Mouse (Mus musculus): ENCODE results near the gene Ufsp1. TPM values are rescaled to one million over a fixed set of nuclear protein-coding genes. Genes with fewer than 3 reads are reported as not detected.
A peak's percentile ranks its signal among the peaks of the same experiment; 100 is the strongest.

Gene Ufsp1
- polyA plus RNA-seq, 1 experiment from 2014 or later = 11.9 TPM

- Histone ChIP-seq H3K4me1 (peaks cover 61% of the 10 kb centered on the region), H3K27me3 (replicated peaks) (no peaks in the 10 kb centered on the region; the same call in 1 of the 2 replicates), H3K9me3 (replicated peaks) (no peaks in the 10 kb centered on the region), H3K36me3 (peaks cover 20% of the 10 kb centered on the region), H3K4me2 (no peak overlapping the region), H3K4me3 (no peak overlapping the region), H3K27ac (no peak overlapping the region), H3K9ac (no peak overlapping the region)
- ATAC-seq = no peak
- 37% methylated on average over 8 of the region's 8 CpGs for WGBS (ENCODE audit: insufficient replicate concordance)
Observed at GRCm38 (mm10) chr5:137317361-137317760, 22.9 kb downstream of the Ufsp1 start.

- Histone ChIP-seq H3K27ac (no peak overlapping the region), H3K9me3 (replicated peaks) (no peaks in the 10 kb centered on the region), H3K9ac (no peak overlapping the region), H3K27me3 (replicated peaks) (no peaks in the 10 kb centered on the region; the same call in 1 of the 2 replicates), H3K4me2 (no peak overlapping the region), H3K4me1 (peaks cover 49% of the 10 kb centered on the region), H3K4me3 (no peak overlapping the region), H3K36me3 (peaks cover 26% of the 10 kb centered on the region)
- no peak for ATAC-seq
- WGBS (ENCODE audit: insufficient replicate concordance) = 63% methylated on average over 1 of the region's 1 CpGs
Observed at GRCm38 (mm10) chr5:137318570-137318969, 24.1 kb downstream of the Ufsp1 start.

- Histone ChIP-seq H3K9ac (no peak overlapping the region), H3K4me2 (no peak overlapping the region), H3K9me3 (replicated peaks) (no peaks in the 10 kb centered on the region), H3K4me1 (peaks cover 25% of the 10 kb centered on the region), H3K27me3 (replicated peaks) (no peaks in the 10 kb centered on the region; the same call in 1 of the 2 replicates), H3K36me3 (peaks cover 37% of the 10 kb centered on the region), H3K27ac (no peak overlapping the region), H3K4me3 (no peak overlapping the region)
- ATAC-seq = peak; percentile 23; the same call in 1 of the 2 replicates
- WGBS (ENCODE audit: insufficient replicate concordance) = 74% methylated on average over 3 of the region's 3 CpGs
Observed at GRCm38 (mm10) chr5:137320996-137321395, 26.6 kb downstream of the Ufsp1 start.

GRCm38 (mm10) chr5:137330910-137331309 is 36.5 kb downstream of the Ufsp1 start:
- no peak overlapping the region for H3K27ac ChIP-seq
- no peaks in the 10 kb centered on the region for H3K27me3 ChIP-seq (replicated peaks)
- H3K4me2 ChIP-seq = no peak overlapping the region
- H3K36me3 ChIP-seq = peaks cover 15% of the 10 kb centered on the region
- no peak overlapping the region for H3K4me3 ChIP-seq
- no peak overlapping the region for H3K9ac ChIP-seq
- no peak for ATAC-seq
- WGBS (ENCODE audit: insufficient replicate concordance) = 59% methylated on average over 7 of the region's 7 CpGs
- peaks cover 29% of the 10 kb centered on the region for H3K4me1 ChIP-seq
- H3K9me3 ChIP-seq (replicated peaks) = no peaks in the 10 kb centered on the region

GRCm38 (mm10) chr5:137332857-137333511 is 38.6 kb downstream of the Ufsp1 start:
- 12% methylated on average over 15 of the region's 15 CpGs for WGBS (ENCODE audit: insufficient replicate concordance)
- Histone ChIP-seq H3K4me3 (peak overlapping the region; percentile 71), H3K9me3 (replicated peaks) (no peaks in the 10 kb centered on the region), H3K27ac (no peak overlapping the region), H3K27me3 (replicated peaks) (no peaks in the 10 kb centered on the region), H3K4me1 (peaks cover 44% of the 10 kb centered on the region), H3K4me2 (peak overlapping the region; percentile 93), H3K36me3 (peaks cover 3% of the 10 kb centered on the region; the same call in 1 of the 2 replicates), H3K9ac (peak overlapping the region; percentile 67)
- ATAC-seq = 0 out of 2 replicates have a peak, but pooled peaks have one; percentile 10

GRCm38 (mm10) chr5:137333512-137334174 is 39.2 kb downstream of the Ufsp1 start, which contains the start of gene Slc12a9:
Gene Slc12a9, minus strand, starts transcription at chr5:137333597.
- Histone ChIP-seq H3K36me3 (peaks cover 3% of the 10 kb centered on the region; the same call in 1 of the 2 replicates), H3K9me3 (replicated peaks) (no peaks in the 10 kb centered on the region), H3K4me1 (peaks cover 50% of the 10 kb centered on the region), H3K27ac (no peak within 1 kb of the TSS), H3K4me2 (peak within 1 kb of the TSS; percentile 93), H3K4me3 (peak within 1 kb of the TSS; percentile 71), H3K9ac (peak within 1 kb of the TSS; percentile 67), H3K27me3 (replicated peaks) (no peaks in the 10 kb centered on the region)
- peak; percentile 81 for ATAC-seq
- under 1% methylated on average over 44 of the region's 44 CpGs for WGBS (ENCODE audit: insufficient replicate concordance)

- Histone ChIP-seq H3K27me3 (replicated peaks) (no peaks in the 10 kb centered on the region), H3K36me3 (peaks cover 3% of the 10 kb centered on the region; the same call in 1 of the 2 replicates), H3K4me1 (peaks cover 57% of the 10 kb centered on the region), H3K4me2 (peak overlapping the region; percentile 93), H3K9me3 (replicated peaks) (no peaks in the 10 kb centered on the region), H3K27ac (no peak overlapping the region), H3K9ac (no peak overlapping the region), H3K4me3 (peak overlapping the region; percentile 71; the same call in 1 of the 2 replicates)
- ATAC-seq = no peak
- WGBS (ENCODE audit: insufficient replicate concordance) = 35% methylated on average over 10 of the region's 10 CpGs
Observed at GRCm38 (mm10) chr5:137334317-137334716, 39.9 kb downstream of the Ufsp1 start.

GRCm38 (mm10) chr5:137335066-137335465 is 40.6 kb downstream of the Ufsp1 start:
- no peaks in the 10 kb centered on the region for H3K27me3 ChIP-seq (replicated peaks)
- WGBS (ENCODE audit: insufficient replicate concordance) = 70% methylated on average over 6 of the region's 6 CpGs
- no peak overlapping the region for H3K4me3 ChIP-seq
- no peak overlapping the region for H3K9ac ChIP-seq
- H3K4me2 ChIP-seq = no peak overlapping the region
- peaks cover 3% of the 10 kb centered on the region; the same call in 1 of the 2 replicates for H3K36me3 ChIP-seq
- H3K9me3 ChIP-seq (replicated peaks) = no peaks in the 10 kb centered on the region
- no peak overlapping the region for H3K27ac ChIP-seq
- H3K4me1 ChIP-seq = peaks cover 65% of the 10 kb centered on the region
- no peak for ATAC-seq

GRCm38 (mm10) chr5:137337190-137337589 is 42.8 kb downstream of the Ufsp1 start:
- Histone ChIP-seq H3K9ac (no peak overlapping the region), H3K9me3 (replicated peaks) (no peaks in the 10 kb centered on the region), H3K27ac (peak overlapping the region; percentile 55), H3K4me2 (no peak overlapping the region), H3K36me3 (no peaks in the 10 kb centered on the region), H3K27me3 (replicated peaks) (no peaks in the 10 kb centered on the region), H3K4me3 (no peak overlapping the region), H3K4me1 (peaks cover 62% of the 10 kb centered on the region)
- no peak for ATAC-seq
- WGBS (ENCODE audit: insufficient replicate concordance) = 57% methylated on average over 8 of the region's 8 CpGs

- ATAC-seq = peak; percentile 83
- no peaks in the 10 kb centered on the region for H3K9me3 ChIP-seq (replicated peaks)
- under 1% methylated on average over 19 of the region's 19 CpGs for WGBS (ENCODE audit: insufficient replicate concordance)
- peak overlapping the region; percentile 58 for H3K27ac ChIP-seq
- no peaks in the 10 kb centered on the region for H3K36me3 ChIP-seq
- H3K4me2 ChIP-seq = peak overlapping the region; percentile 86
- H3K4me1 ChIP-seq = peaks cover 51% of the 10 kb centered on the region
- H3K9ac ChIP-seq = peak overlapping the region; percentile 69
- H3K27me3 ChIP-seq (replicated peaks) = no peaks in the 10 kb centered on the region
- peak overlapping the region; percentile 57 for H3K4me3 ChIP-seq
Observed at GRCm38 (mm10) chr5:137338256-137338655, 43.8 kb downstream of the Ufsp1 start.

- 4% methylated on average over 11 of the region's 11 CpGs for WGBS (ENCODE audit: insufficient replicate concordance)
- Histone ChIP-seq H3K4me3 (peak overlapping the region; percentile 57), H3K27ac (peak overlapping the region; percentile 58), H3K4me2 (peak overlapping the region; percentile 86), H3K27me3 (replicated peaks) (no peaks in the 10 kb centered on the region), H3K9me3 (replicated peaks) (no peaks in the 10 kb centered on the region), H3K4me1 (peaks cover 46% of the 10 kb centered on the region), H3K36me3 (no peaks in the 10 kb centered on the region), H3K9ac (peak overlapping the region; percentile 69)
- 0 out of 2 replicates have a peak, but pooled peaks have one; percentile 17 for ATAC-seq
Observed at GRCm38 (mm10) chr5:137338663-137339289, 44.3 kb downstream of the Ufsp1 start.
